Mouse (Mus musculus): ENCODE measurements around the gene Thap8. TPM values are rescaled to one million over a fixed set of nuclear protein-coding genes. Genes with fewer than 3 reads are reported as not detected.
A peak's percentile ranks its signal among the peaks of the same experiment; 100 is the strongest.

Gene Thap8
- polyA plus RNA-seq, 1 experiment from 2014 or later: not detected

- Histone ChIP-seq H3K9ac (peak overlapping the region; percentile 65), H3K36me3 (no peaks in the 10 kb centered on the region), H3K27ac (peak overlapping the region; percentile 87), H3K4me2 (peak overlapping the region; percentile 94), H3K4me1 (peaks cover 32% of the 10 kb centered on the region), H3K4me3 (peak overlapping the region; percentile 82), H3K9me3 (replicated peaks) (no peaks in the 10 kb centered on the region), H3K27me3 (replicated peaks) (peaks cover 12% of the 10 kb centered on the region)
- 0 out of 2 replicates have a peak, but pooled peaks have one; percentile 1 for ATAC-seq
- WGBS (ENCODE audit: insufficient replicate concordance): 11% methylated on average over 6 of the region's 6 CpGs
Measured at GRCm38 (mm10) chr7:30322865-30323264, 43.0 kb downstream of the Thap8 start.

- peak within 1 kb of the TSS; percentile 65 for H3K9ac ChIP-seq
- peaks cover 32% of the 10 kb centered on the region for H3K4me1 ChIP-seq
- H3K36me3 ChIP-seq: no peaks in the 10 kb centered on the region
- peaks cover 12% of the 10 kb centered on the region for H3K27me3 ChIP-seq (replicated peaks)
- peak within 1 kb of the TSS; percentile 94 for H3K4me2 ChIP-seq
- no peak for ATAC-seq
- H3K27ac ChIP-seq: peak within 1 kb of the TSS; percentile 87
- H3K9me3 ChIP-seq (replicated peaks): no peaks in the 10 kb centered on the region
- H3K4me3 ChIP-seq: peak within 1 kb of the TSS; percentile 82
- WGBS (ENCODE audit: insufficient replicate concordance): 69% methylated on average over 3 of the region's 3 CpGs
Measured at GRCm38 (mm10) chr7:30323795-30324194, 43.9 kb downstream of the Thap8 start, which contains the start of gene Sdhaf1. Gene Sdhaf1, minus strand, starts transcription at chr7:30323895.

- H3K4me1 ChIP-seq: peaks cover 32% of the 10 kb centered on the region
- no peak overlapping the region for H3K9ac ChIP-seq
- H3K36me3 ChIP-seq: no peaks in the 10 kb centered on the region
- H3K9me3 ChIP-seq (replicated peaks): no peaks in the 10 kb centered on the region
- no peak for ATAC-seq
- peaks cover 12% of the 10 kb centered on the region for H3K27me3 ChIP-seq (replicated peaks)
- H3K4me2 ChIP-seq: no peak overlapping the region
- no peak overlapping the region for H3K27ac ChIP-seq
- no peak overlapping the region for H3K4me3 ChIP-seq
- 70% methylated on average over 5 of the region's 5 CpGs for WGBS (ENCODE audit: insufficient replicate concordance)
Measured at GRCm38 (mm10) chr7:30324300-30324944, 44.5 kb downstream of the Thap8 start.

- WGBS (ENCODE audit: insufficient replicate concordance): 39% methylated on average over 2 of the region's 2 CpGs
- Histone ChIP-seq H3K9me3 (replicated peaks) (no peaks in the 10 kb centered on the region), H3K9ac (no peak overlapping the region), H3K36me3 (no peaks in the 10 kb centered on the region), H3K4me2 (no peak overlapping the region), H3K4me1 (peaks cover 23% of the 10 kb centered on the region), H3K27ac (no peak overlapping the region), H3K27me3 (replicated peaks) (peaks cover 17% of the 10 kb centered on the region), H3K4me3 (no peak overlapping the region)
- ATAC-seq: no peak
Measured at GRCm38 (mm10) chr7:30325364-30325763, 45.5 kb downstream of the Thap8 start.

GRCm38 (mm10) chr7:30326427-30326826 lies 46.5 kb downstream of the Thap8 start:
- no peak for ATAC-seq
- Histone ChIP-seq H3K9ac (no peak overlapping the region), H3K27ac (no peak overlapping the region), H3K4me2 (no peak overlapping the region), H3K36me3 (no peaks in the 10 kb centered on the region), H3K27me3 (replicated peaks) (peaks cover 27% of the 10 kb centered on the region), H3K4me1 (peaks cover 12% of the 10 kb centered on the region), H3K4me3 (no peak overlapping the region), H3K9me3 (replicated peaks) (no peaks in the 10 kb centered on the region)

GRCm38 (mm10) chr7:30327140-30327539 lies 47.2 kb downstream of the Thap8 start:
- Histone ChIP-seq H3K4me1 (peaks cover 11% of the 10 kb centered on the region), H3K27ac (no peak overlapping the region), H3K4me2 (no peak overlapping the region), H3K9me3 (replicated peaks) (no peaks in the 10 kb centered on the region), H3K36me3 (no peaks in the 10 kb centered on the region), H3K9ac (no peak overlapping the region), H3K27me3 (replicated peaks) (peaks cover 34% of the 10 kb centered on the region), H3K4me3 (no peak overlapping the region)
- no peak for ATAC-seq
- 53% methylated on average over 15 of the region's 15 CpGs for WGBS (ENCODE audit: insufficient replicate concordance)

GRCm38 (mm10) chr7:30328379-30328778 lies 48.5 kb downstream of the Thap8 start:
- peaks cover 1% of the 10 kb centered on the region for H3K4me1 ChIP-seq
- H3K4me2 ChIP-seq: no peak overlapping the region
- H3K27ac ChIP-seq: no peak overlapping the region
- ATAC-seq: no peak
- WGBS (ENCODE audit: insufficient replicate concordance): 51% methylated on average over 10 of the region's 10 CpGs
- H3K9ac ChIP-seq: no peak overlapping the region
- no peaks in the 10 kb centered on the region for H3K36me3 ChIP-seq
- no peaks in the 10 kb centered on the region for H3K9me3 ChIP-seq (replicated peaks)
- peaks cover 47% of the 10 kb centered on the region for H3K27me3 ChIP-seq (replicated peaks)
- no peak overlapping the region for H3K4me3 ChIP-seq

- H3K27me3 ChIP-seq (replicated peaks): peaks cover 74% of the 10 kb centered on the region
- no peak overlapping the region for H3K4me3 ChIP-seq
- 12% methylated on average over 13 of the region's 13 CpGs for WGBS (ENCODE audit: insufficient replicate concordance)
- H3K9ac ChIP-seq: no peak overlapping the region
- ATAC-seq: peak; percentile 63
- no peak overlapping the region for H3K27ac ChIP-seq
- H3K9me3 ChIP-seq (replicated peaks): no peaks in the 10 kb centered on the region
- no peaks in the 10 kb centered on the region for H3K36me3 ChIP-seq
- H3K4me2 ChIP-seq: 0 out of 2 replicates have a peak overlapping the region, but pooled peaks have one; percentile 9
- no peaks in the 10 kb centered on the region for H3K4me1 ChIP-seq
Measured at GRCm38 (mm10) chr7:30331887-30332286, 52.0 kb downstream of the Thap8 start.

GRCm38 (mm10) chr7:30332622-30333259 lies 52.8 kb downstream of the Thap8 start:
- no peaks in the 10 kb centered on the region for H3K9me3 ChIP-seq (replicated peaks)
- peaks cover 66% of the 10 kb centered on the region for H3K27me3 ChIP-seq (replicated peaks)
- no peak overlapping the region for H3K4me3 ChIP-seq
- WGBS (ENCODE audit: insufficient replicate concordance): 42% methylated on average over 18 of the region's 18 CpGs
- no peak overlapping the region for H3K4me2 ChIP-seq
- H3K27ac ChIP-seq: no peak overlapping the region
- ATAC-seq: no peak
- no peaks in the 10 kb centered on the region for H3K36me3 ChIP-seq
- H3K9ac ChIP-seq: no peak overlapping the region
- H3K4me1 ChIP-seq: no peaks in the 10 kb centered on the region

- H3K27ac ChIP-seq: no peak overlapping the region
- H3K4me3 ChIP-seq: no peak overlapping the region
- H3K9ac ChIP-seq: no peak overlapping the region
- H3K9me3 ChIP-seq (replicated peaks): no peaks in the 10 kb centered on the region
- H3K27me3 ChIP-seq (replicated peaks): peaks cover 64% of the 10 kb centered on the region
- H3K36me3 ChIP-seq: no peaks in the 10 kb centered on the region
- WGBS (ENCODE audit: insufficient replicate concordance): 51% methylated on average over 4 of the region's 4 CpGs
- ATAC-seq: no peak
- H3K4me2 ChIP-seq: no peak overlapping the region
- no peaks in the 10 kb centered on the region for H3K4me1 ChIP-seq
Measured at GRCm38 (mm10) chr7:30333436-30333835, 53.5 kb downstream of the Thap8 start.

- Histone ChIP-seq H3K4me3 (no peak overlapping the region), H3K4me2 (no peak overlapping the region), H3K9ac (no peak overlapping the region), H3K4me1 (no peaks in the 10 kb centered on the region), H3K27ac (no peak overlapping the region), H3K27me3 (replicated peaks) (peaks cover 74% of the 10 kb centered on the region), H3K36me3 (no peaks in the 10 kb centered on the region), H3K9me3 (replicated peaks) (no peaks in the 10 kb centered on the region)
- 47% methylated on average over 5 of the region's 5 CpGs for WGBS (ENCODE audit: insufficient replicate concordance)
- ATAC-seq: no peak
Measured at GRCm38 (mm10) chr7:30334563-30334962, 54.7 kb downstream of the Thap8 start.

GRCm38 (mm10) chr7:30335688-30336087 lies 55.8 kb downstream of the Thap8 start:
- Histone ChIP-seq H3K27me3 (replicated peaks) (peaks cover 68% of the 10 kb centered on the region), H3K9ac (no peak overlapping the region), H3K4me2 (no peak overlapping the region), H3K4me3 (no peak overlapping the region), H3K9me3 (replicated peaks) (no peaks in the 10 kb centered on the region), H3K27ac (no peak overlapping the region), H3K36me3 (no peaks in the 10 kb centered on the region), H3K4me1 (no peaks in the 10 kb centered on the region)
- 62% methylated on average over 6 of the region's 6 CpGs for WGBS (ENCODE audit: insufficient replicate concordance)
- no peak for ATAC-seq

Data from liver, embryonic 12.5 days (tissue).